Mouse (Mus musculus) CD8-positive naive resting alpha-beta T cell, adult 2 months (primary cell): ENCODE results near the gene Dmrtc2.
A peak's percentile ranks its signal among the peaks of the same experiment; 100 is the strongest.

Experiments used
- DNase-seq, 2 experiments: peaks; one replicate each; pipeline ENCODE4 v3.0.0; 2022; ENCODE audit warnings: low read depth in 2 of 2, low spot score in 2 of 2

The Dmrtc2 gene

GRCm38 (mm10) chr7:24901114-24901513, 31.3 kb downstream of the Dmrtc2 start:
- no peak for DNase-seq

- peak in 1 of 2 experiments; percentile 35 for DNase-seq
Measured at GRCm38 (mm10) chr7:24901842-24902241, 32.0 kb downstream of the Dmrtc2 start.

- no peak for DNase-seq
Measured at GRCm38 (mm10) chr7:24902264-24902629, 32.4 kb downstream of the Dmrtc2 start.

- peak; percentile 30 to 54 for DNase-seq
Measured at GRCm38 (mm10) chr7:24902630-24903443, 33.0 kb downstream of the Dmrtc2 start, which contains the start of gene Arhgef1. Arhgef1 (plus strand) TSS chr7:24902912.

GRCm38 (mm10) chr7:24903444-24903825, 33.6 kb downstream of the Dmrtc2 start:
- peak in 1 of 2 experiments; percentile 12 for DNase-seq

GRCm38 (mm10) chr7:24904070-24904483, 34.2 kb downstream of the Dmrtc2 start:
- DNase-seq: peak; percentile 91 to 94

- peak; percentile 45 to 54 for DNase-seq
Measured at GRCm38 (mm10) chr7:24904936-24905335, 35.1 kb downstream of the Dmrtc2 start.

- no peak for DNase-seq
Measured at GRCm38 (mm10) chr7:24906551-24906950, 36.7 kb downstream of the Dmrtc2 start.

- DNase-seq: peak; percentile 79 to 81
Measured at GRCm38 (mm10) chr7:24907211-24907748, 37.4 kb downstream of the Dmrtc2 start.

- DNase-seq: no peak
Measured at GRCm38 (mm10) chr7:24912480-24912879, 42.6 kb downstream of the Dmrtc2 start.

GRCm38 (mm10) chr7:24918763-24919323, 49.0 kb downstream of the Dmrtc2 start:
- DNase-seq: no peak

GRCm38 (mm10) chr7:24919728-24920127, 49.9 kb downstream of the Dmrtc2 start:
- DNase-seq: no peak
